Mouse (Mus musculus): ENCODE results near the gene Tamm41. TPM values are rescaled to one million over a fixed set of nuclear protein-coding genes. Genes with fewer than 3 reads are reported as not detected.
A peak's percentile ranks its signal among the peaks of the same experiment; 100 is the strongest.

Gene Tamm41
- polyA plus RNA-seq (2014; fragmentation: Nextera tagmentation; extraction: Ambion mirVana), result 70.3 and 73.4 TPM in 2 replicates

- no peaks in the 10 kb centered on the region for H3K27me3 ChIP-seq (replicated peaks; ENCODE audit: control insufficient read depth, insufficient read depth, low read length)
- WGBS, result 2% methylated on average over 57 of the region's 57 CpGs
- H3K4me3 ChIP-seq (ENCODE audit: low read depth, low read length), result peak within 1 kb of the TSS; percentile 86
- peak within 1 kb of the TSS; percentile 82 for H3K4me2 ChIP-seq
- peaks cover 8% of the 10 kb centered on the region for H3K4me1 ChIP-seq (replicated peaks; ENCODE audit: control insufficient read depth, insufficient read depth, low read length)
- peak; percentile 90 for ATAC-seq (replicated peaks; ENCODE audit: low FRiP score)
- DNase-seq (ENCODE audit: low spot score), result peak; percentile 82
- H3K9ac ChIP-seq (ENCODE audit: low read depth, low read length), result peak within 1 kb of the TSS; percentile 80
- H3K27ac ChIP-seq (ENCODE audit: low read depth, low read length), result no peak within 1 kb of the TSS
- H3K36me3 ChIP-seq (ENCODE audit: control insufficient read depth, insufficient read depth, low read length), result peaks cover 5% of the 10 kb centered on the region
- H3K9me3 ChIP-seq (ENCODE audit: control insufficient read depth, low read length), result no peaks in the 10 kb centered on the region
These were observed at the start of gene Tamm41 for GRCm38 (mm10) chr6:115037103-115038094. TSS of gene Tamm41 (minus strand) at chr6:115037876.

GRCm38 (mm10) chr6:115085274-115085841 lies 47.7 kb upstream of the Tamm41 start:
- no peaks in the 10 kb centered on the region for H3K4me1 ChIP-seq (replicated peaks; ENCODE audit: control insufficient read depth, insufficient read depth, low read length)
- no peak overlapping the region for H3K9ac ChIP-seq (ENCODE audit: low read depth, low read length)
- DNase-seq (ENCODE audit: low spot score), result no peak
- no peaks in the 10 kb centered on the region for H3K27me3 ChIP-seq (replicated peaks; ENCODE audit: control insufficient read depth, insufficient read depth, low read length)
- H3K4me3 ChIP-seq (ENCODE audit: low read depth, low read length), result no peak overlapping the region
- ATAC-seq (replicated peaks; ENCODE audit: low FRiP score), result no peak
- H3K27ac ChIP-seq (ENCODE audit: low read depth, low read length), result no peak overlapping the region
- H3K9me3 ChIP-seq (ENCODE audit: control insufficient read depth, low read length), result no peaks in the 10 kb centered on the region
- H3K4me2 ChIP-seq, result no peak overlapping the region
- no peaks in the 10 kb centered on the region for H3K36me3 ChIP-seq (ENCODE audit: control insufficient read depth, insufficient read depth, low read length)
- WGBS, result 56% methylated on average over 9 of the region's 9 CpGs

- Histone ChIP-seq H3K9ac (ENCODE audit: low read depth, low read length) (no peak overlapping the region), H3K4me2 (no peak overlapping the region), H3K4me1 (replicated peaks; ENCODE audit: control insufficient read depth, insufficient read depth, low read length) (no peaks in the 10 kb centered on the region), H3K27me3 (replicated peaks; ENCODE audit: control insufficient read depth, insufficient read depth, low read length) (no peaks in the 10 kb centered on the region), H3K9me3 (ENCODE audit: control insufficient read depth, low read length) (no peaks in the 10 kb centered on the region), H3K4me3 (ENCODE audit: low read depth, low read length) (no peak overlapping the region), H3K36me3 (ENCODE audit: control insufficient read depth, insufficient read depth, low read length) (no peaks in the 10 kb centered on the region), H3K27ac (ENCODE audit: low read depth, low read length) (no peak overlapping the region)
- 40% methylated on average over 9 of the region's 9 CpGs for WGBS
- ATAC-seq (replicated peaks; ENCODE audit: low FRiP score), result no peak
- no peak for DNase-seq (ENCODE audit: low spot score)
These were observed 39.3 kb upstream of the Tamm41 start for GRCm38 (mm10) chr6:115076781-115077575.

GRCm38 (mm10) chr6:115072024-115072423 lies 34.3 kb upstream of the Tamm41 start:
- WGBS, result 73% methylated on average over 2 of the region's 2 CpGs
- no peaks in the 10 kb centered on the region for H3K9me3 ChIP-seq (ENCODE audit: control insufficient read depth, low read length)

GRCm38 (mm10) chr6:115065411-115066241 lies 27.9 kb upstream of the Tamm41 start:
- no peak overlapping the region for H3K4me2 ChIP-seq
- WGBS, result 42% methylated on average over 13 of the region's 13 CpGs
- peak; percentile 36 for DNase-seq (ENCODE audit: low spot score)

More at GRCm38 (mm10) chr6:115072024-115072423, 34.3 kb upstream of the Tamm41 start:
- no peaks in the 10 kb centered on the region for H3K4me1 ChIP-seq (replicated peaks; ENCODE audit: control insufficient read depth, insufficient read depth, low read length)
- no peaks in the 10 kb centered on the region for H3K36me3 ChIP-seq (ENCODE audit: control insufficient read depth, insufficient read depth, low read length)
- no peaks in the 10 kb centered on the region for H3K27me3 ChIP-seq (replicated peaks; ENCODE audit: control insufficient read depth, insufficient read depth, low read length)
- no peak for ATAC-seq (replicated peaks; ENCODE audit: low FRiP score)
- no peak overlapping the region for H3K9ac ChIP-seq (ENCODE audit: low read depth, low read length)
- H3K4me2 ChIP-seq, result no peak overlapping the region
- no peak for DNase-seq (ENCODE audit: low spot score)
- no peak overlapping the region for H3K4me3 ChIP-seq (ENCODE audit: low read depth, low read length)
- no peak overlapping the region for H3K27ac ChIP-seq (ENCODE audit: low read depth, low read length)

GRCm38 (mm10) chr6:115062605-115063350 lies 25.1 kb upstream of the Tamm41 start:
- Histone ChIP-seq H3K27me3 (replicated peaks; ENCODE audit: control insufficient read depth, insufficient read depth, low read length) (no peaks in the 10 kb centered on the region), H3K4me3 (ENCODE audit: low read depth, low read length) (no peak overlapping the region), H3K4me2 (no peak overlapping the region), H3K27ac (ENCODE audit: low read depth, low read length) (no peak overlapping the region), H3K4me1 (replicated peaks; ENCODE audit: control insufficient read depth, insufficient read depth, low read length) (no peaks in the 10 kb centered on the region), H3K9me3 (ENCODE audit: control insufficient read depth, low read length) (no peaks in the 10 kb centered on the region), H3K36me3 (ENCODE audit: control insufficient read depth, insufficient read depth, low read length) (no peaks in the 10 kb centered on the region), H3K9ac (ENCODE audit: low read depth, low read length) (no peak overlapping the region)
- 76% methylated on average over 5 of the region's 5 CpGs for WGBS
- ATAC-seq (replicated peaks; ENCODE audit: low FRiP score) (no peak), DNase-seq (ENCODE audit: low spot score) (no peak)

More at GRCm38 (mm10) chr6:115065411-115066241, 27.9 kb upstream of the Tamm41 start:
- ATAC-seq (replicated peaks; ENCODE audit: low FRiP score), result 0 out of 2 replicates have a peak, but pooled peaks have one; percentile 34
- Histone ChIP-seq H3K4me3 (ENCODE audit: low read depth, low read length) (no peak overlapping the region), H3K36me3 (ENCODE audit: control insufficient read depth, insufficient read depth, low read length) (no peaks in the 10 kb centered on the region), H3K9ac (ENCODE audit: low read depth, low read length) (no peak overlapping the region), H3K27ac (ENCODE audit: low read depth, low read length) (no peak overlapping the region), H3K9me3 (ENCODE audit: control insufficient read depth, low read length) (no peaks in the 10 kb centered on the region), H3K4me1 (replicated peaks; ENCODE audit: control insufficient read depth, insufficient read depth, low read length) (no peaks in the 10 kb centered on the region), H3K27me3 (replicated peaks; ENCODE audit: control insufficient read depth, insufficient read depth, low read length) (no peaks in the 10 kb centered on the region)

- H3K9me3 ChIP-seq (ENCODE audit: control insufficient read depth, low read length), result no peaks in the 10 kb centered on the region
- no peak overlapping the region for H3K9ac ChIP-seq (ENCODE audit: low read depth, low read length)
- WGBS, result 67% methylated on average over 5 of the region's 5 CpGs
- no peak for DNase-seq (ENCODE audit: low spot score)
- no peak overlapping the region for H3K4me3 ChIP-seq (ENCODE audit: low read depth, low read length)
- H3K27ac ChIP-seq (ENCODE audit: low read depth, low read length), result no peak overlapping the region
- H3K27me3 ChIP-seq (replicated peaks; ENCODE audit: control insufficient read depth, insufficient read depth, low read length), result no peaks in the 10 kb centered on the region
- H3K4me2 ChIP-seq, result no peak overlapping the region
- no peaks in the 10 kb centered on the region for H3K36me3 ChIP-seq (ENCODE audit: control insufficient read depth, insufficient read depth, low read length)
- no peak for ATAC-seq (replicated peaks; ENCODE audit: low FRiP score)
- no peaks in the 10 kb centered on the region for H3K4me1 ChIP-seq (replicated peaks; ENCODE audit: control insufficient read depth, insufficient read depth, low read length)
These were observed 21.6 kb upstream of the Tamm41 start for GRCm38 (mm10) chr6:115059227-115059626.

All from liver, embryonic 11.5 days (tissue).